Mouse (Mus musculus) kidney, postnatal 25 days (tissue): ENCODE measurements around the gene Srebf2.
A peak's percentile ranks its signal among the peaks of the same experiment; 100 is the strongest.

ENCODE experiments used
- DNase-seq, 2 experiments: peaks; one replicate each; pipeline ENCODE4 v3.0.0; 2021; ENCODE audit warnings: mixed read lengths in 2 of 2

Gene Srebf2

GRCm38 (mm10) chr15:82158243-82159035 is 11.5 kb downstream of the Srebf2 start:
- DNase-seq, result no peak

- no peak for DNase-seq
Measured at GRCm38 (mm10) chr15:82159471-82159870, 12.5 kb downstream of the Srebf2 start.

DNA sequence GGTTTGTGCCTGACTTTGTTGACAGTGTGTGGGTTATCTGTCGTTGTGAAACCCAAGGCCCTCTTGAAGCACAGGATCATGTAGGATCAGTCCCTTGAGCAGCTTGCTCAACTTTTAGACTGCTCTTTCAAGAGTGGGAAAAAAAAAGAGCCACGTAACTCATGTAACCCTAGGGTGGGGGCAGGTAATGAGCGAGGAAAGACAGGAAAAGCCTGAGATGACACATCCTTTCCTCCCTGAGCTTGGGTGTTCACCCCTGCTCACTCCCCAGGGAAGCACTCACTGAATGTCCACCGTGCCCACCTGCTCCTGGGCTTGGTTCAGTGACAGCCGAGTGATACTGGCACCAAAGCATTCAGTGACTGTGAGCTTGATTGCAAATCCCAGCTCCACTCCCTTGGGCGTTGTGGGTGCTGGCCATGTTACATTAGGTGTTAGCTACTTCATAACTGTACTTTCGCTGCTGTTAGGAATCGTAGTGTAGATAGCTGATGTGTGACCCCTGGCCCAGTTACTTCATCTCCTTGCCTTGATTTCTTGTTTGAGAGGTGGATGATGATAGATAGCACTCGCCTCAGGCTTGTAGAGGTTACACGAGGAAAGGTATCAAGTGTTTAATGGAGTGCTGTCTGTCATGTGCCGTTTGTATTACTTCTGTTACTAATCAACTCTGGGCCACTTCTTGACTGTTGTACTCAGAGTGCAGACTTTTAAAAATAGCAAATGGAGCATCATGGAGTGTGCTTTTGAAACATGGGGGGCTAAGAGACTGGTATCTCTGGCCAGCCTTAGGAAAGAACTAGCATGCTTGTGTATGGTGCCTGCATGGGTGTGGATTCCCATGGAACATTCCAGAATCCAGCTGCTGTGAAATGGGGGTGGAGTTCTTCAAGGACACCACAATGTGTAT is 14.0 kb downstream of the Srebf2 start:
- no peak for DNase-seq

DNA sequence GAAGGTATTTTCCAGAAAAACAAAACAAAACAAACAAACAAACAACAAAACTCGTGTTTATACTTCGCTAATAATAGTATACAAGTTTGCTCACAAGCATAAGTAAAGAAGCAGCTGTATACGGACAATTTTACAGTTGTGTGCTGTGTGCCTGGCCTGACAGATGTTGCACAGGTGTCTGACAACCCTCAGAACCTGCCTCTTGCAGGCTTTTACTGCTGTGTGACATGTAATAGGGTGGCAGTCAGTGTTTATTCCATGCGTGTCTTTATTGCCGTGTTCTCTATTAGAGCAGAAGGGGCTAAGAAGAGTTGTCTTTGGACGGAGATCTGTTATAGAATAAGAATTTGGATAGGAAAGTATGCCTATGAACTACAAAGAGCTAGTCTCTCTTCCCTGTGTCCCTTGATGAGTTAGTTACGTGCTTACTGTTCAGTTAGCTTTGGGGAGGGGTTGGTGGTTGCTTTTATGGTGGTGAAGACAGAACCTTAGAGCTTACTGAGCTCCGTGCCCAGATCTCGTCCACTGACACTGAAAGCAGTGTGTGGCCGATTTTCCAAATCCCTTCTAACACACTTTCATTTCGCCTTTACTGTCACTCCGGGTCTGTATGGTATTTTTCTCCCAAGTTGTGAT is 15.1 kb downstream of the Srebf2 start:
- no peak for DNase-seq

GRCm38 (mm10) chr15:82163356-82164060 is 16.5 kb downstream of the Srebf2 start:
- no peak for DNase-seq

DNA sequence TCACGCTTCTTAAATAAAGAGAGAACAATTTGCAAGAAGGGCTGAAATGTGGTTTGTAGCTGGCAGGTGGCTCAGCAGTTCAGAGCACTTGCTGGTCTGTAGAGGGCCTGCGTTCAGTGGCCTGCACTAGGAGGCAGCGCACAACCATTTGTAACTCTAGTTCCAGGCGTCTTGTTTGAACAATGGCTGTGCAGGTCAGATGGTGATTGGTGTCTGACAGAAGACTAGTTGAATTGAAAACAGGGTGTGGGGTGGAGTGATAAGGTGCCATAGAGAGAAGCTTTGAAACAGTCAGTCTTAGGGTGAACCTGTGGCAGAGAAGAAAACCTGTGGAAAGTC is 17.0 kb downstream of the Srebf2 start:
- DNase-seq, result no peak

DNA sequence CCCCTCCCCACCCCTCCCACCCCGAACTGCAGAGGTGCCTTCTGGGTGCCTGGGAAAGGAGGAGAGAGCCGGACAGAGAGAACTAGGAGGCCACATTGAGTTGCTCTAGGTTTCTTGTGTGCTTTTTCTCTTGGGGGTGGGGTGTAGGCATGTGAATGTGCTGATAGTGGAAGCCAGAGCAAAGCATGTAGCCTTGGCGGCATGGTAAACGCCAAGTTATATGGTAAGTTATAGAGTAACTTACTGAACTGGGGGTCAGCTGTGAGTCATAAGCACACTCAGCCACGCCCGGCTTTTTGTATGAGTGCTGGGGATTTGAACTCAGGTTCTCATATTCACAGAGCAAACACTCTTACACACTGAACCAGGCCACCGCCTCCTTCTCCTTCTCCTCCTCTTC is 17.5 kb downstream of the Srebf2 start:
- no peak for DNase-seq

DNA sequence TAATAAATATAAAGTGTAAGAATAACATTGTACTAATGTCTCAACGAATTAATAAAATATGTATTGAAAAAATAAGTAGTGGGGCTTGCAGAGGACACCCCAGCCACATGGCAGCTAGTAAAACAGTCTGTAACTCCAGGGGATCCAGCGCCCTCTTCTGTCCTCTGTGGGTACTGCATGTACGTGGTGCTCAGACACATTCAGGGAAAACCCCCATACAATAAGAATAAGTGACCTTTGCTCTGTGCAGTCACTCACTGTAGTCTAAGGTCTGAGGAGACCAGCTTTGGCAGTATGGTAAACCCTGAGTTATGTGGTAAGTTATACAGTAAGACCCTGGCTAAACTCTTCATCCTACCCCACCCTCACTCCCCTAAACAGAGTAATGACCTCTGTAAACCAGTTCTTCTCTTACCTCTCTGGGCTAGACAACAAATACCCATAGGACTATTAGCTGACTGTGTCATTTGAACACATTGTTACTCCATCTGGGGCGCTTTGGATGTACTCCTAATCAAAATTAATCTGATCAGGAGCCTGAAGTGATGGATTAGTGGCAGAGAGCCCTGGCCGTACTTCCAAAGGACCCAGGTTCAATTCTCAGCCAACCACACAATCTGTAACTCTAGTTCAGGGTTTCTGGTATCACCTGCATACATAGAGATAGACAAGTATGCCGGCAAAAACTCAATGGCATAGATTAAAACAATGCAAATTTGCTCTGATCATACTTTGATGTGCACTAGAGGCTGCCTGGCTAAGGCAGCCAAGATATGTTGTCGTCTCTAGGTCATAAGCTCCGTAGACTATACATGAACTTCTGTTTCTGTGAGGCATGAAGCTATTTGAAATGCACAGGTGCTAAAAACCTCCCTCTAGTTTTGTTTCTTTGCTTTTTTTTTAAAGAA is 18.6 kb downstream of the Srebf2 start:
- DNase-seq, result peak; percentile 80 to 89

DNA sequence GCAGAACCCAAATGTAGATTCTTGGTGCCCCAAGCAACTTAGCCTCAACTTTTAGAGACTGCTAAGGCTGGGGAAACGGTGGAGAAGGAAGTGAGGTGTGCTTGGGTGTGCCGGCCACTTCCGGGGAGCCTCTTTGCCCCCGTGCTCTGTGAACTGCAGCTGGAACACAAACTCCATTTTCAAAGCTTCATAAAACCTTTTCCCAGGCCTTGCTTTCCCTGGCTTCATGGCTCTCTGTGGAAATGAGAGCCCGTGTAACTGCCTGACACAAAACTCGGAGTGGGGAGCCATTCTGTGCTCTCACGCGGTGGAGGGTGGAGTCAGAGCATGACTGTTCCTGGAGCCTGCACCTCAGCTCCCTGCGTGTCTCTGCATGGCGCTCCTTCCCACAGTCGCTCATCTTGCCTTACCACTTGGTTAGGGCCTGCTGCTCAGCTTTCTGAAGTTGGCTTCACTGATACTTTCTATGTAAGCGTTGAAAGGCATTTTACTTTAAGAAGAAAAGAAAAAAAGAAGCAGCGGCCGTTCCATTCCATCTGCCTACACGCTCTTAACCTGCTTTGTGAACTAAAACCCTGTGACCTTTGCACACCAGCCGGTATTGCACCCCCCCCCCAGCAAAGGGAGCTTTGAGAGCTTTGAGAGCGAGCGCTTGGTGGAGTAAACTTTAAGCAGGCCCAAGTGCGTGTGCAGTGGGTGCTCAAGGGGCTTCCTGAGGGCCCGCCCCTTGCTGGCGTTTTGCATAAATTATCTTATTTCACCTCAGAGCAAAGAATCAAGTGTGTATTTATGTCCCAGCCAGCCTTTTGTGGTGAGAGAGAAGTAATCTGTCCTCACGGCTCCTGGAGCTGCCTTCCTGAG is 19.5 kb downstream of the Srebf2 start:
- DNase-seq, result peak; percentile 51 to 65

DNA sequence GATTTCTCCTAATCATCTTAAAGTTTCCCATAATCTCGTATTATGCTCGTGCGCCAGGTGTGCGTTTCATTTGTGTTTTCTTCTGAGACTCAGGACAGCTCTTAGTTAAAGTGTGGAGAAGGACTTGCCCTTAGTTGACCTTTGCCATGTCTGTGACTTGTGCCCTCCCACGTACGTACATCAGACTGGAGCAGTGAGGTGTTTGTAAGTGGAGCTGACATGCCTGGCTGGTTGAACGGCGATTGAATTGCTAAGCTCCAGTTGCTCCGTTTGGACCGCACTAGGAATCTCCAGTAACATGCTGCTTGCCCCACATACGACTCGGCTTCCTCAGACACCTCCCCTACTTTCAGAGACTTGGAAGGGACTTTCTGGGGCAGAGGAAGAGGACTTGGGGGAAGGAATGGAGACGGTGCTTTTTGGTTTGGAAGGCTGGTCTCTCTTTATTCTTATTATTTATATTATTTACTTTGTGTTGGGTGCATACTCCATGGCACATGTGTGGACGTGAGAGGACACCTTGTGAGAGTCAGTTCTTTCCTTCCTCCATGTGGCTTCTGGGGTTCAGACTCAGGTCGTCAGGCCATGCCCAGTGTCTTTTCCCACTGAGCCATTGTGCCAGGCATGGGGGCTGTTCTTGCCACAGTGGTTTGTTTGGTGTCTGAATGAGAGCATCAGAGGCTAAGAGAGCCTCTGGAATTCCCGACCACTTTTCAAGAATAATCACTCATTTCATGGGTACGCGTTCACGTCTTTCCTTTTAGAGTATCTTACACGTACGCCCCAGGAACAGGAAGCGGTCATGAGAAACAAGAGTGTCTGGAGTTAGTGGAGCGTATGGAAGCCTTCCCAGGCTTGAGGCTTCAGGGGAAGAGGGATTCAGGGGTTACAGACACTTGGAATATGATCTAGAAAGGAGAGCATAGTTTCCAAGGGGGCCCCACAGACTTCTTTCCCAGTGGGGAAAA is 20.5 kb downstream of the Srebf2 start:
- peak; percentile 58 to 77 for DNase-seq

DNA sequence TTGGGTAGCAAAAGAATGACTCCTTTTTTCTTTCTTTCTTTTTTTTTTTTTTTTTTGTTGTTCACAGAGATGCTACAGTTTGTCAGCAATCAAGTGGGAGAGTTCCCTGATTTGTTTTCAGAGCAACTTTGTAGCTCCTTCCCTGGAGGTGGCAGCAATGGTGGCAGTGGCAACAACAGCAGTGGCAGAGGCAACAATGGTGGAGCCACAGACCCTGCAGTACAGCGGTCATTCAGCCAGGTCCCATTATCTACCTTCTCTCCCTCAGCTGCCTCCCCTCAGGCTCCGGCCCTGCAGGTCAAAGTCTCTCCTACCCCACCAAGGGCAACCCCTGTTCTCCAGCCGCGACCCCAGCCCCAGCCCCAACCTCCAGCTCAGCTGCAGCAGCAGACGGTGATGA is 22.7 kb downstream of the Srebf2 start:
- DNase-seq, result no peak

DNA sequence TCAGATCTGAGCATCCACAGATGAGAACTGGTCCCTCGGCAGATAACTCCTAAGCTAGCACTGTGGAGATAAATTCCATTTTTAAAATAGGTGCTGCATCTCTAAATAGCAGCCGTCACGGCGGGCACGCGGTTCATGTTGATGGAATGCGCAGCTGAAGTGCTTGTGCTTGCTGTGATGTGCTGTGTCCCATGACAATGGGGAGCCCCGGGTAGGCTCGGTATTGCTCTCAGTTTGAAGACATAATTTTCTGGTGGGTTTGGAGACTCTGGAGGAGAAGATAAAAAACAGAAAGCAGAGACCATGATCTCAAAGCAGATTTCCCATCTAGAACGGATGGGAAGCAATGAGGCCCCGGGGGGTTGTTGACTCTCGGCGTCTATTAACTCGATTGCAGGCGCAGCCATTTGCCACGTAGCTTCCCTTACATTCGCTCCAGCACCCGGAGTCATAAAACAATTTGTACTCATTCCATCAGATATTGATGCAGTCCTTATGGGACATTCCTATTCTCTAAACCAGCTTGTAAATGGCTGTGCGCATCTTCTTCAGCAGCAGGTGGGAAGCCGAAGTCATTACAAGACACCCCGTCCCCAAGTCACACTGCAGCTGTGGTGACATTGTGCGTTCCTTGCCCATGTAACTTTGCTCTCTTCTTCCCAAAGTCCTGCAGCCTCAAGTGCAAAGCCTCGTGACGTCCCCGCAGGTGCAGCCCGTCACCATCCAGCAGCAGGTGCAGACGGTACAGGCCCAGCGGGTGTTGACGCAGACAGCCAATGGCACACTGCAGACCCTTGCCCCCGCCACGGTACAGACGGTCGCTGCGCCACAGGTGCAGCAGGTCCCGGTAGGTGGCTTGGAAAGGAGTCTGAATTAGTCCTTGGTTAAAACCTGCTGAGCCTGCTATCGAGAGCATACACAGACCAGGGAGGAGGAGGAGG is 23.7 kb downstream of the Srebf2 start:
- DNase-seq, result no peak

- no peak for DNase-seq
Measured at GRCm38 (mm10) chr15:82172648-82173047, 25.7 kb downstream of the Srebf2 start.

DNA sequence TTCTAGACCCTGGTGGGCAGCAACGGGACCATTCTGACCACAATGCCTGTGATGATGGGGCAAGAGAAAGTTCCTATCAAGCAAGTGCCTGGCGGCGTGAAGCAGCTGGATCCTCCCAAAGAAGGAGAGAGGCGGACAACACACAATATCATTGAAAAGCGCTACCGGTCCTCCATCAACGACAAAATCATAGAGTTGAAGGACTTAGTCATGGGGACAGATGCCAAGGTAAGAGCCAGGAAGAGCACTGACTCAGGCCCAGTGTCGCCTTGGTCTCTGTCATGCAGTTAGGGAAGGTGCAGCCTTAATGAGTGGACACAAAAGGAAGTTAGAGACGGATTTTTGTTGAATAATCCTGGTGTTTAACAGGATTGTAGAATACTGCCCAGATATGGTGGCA is 28.1 kb downstream of the Srebf2 start:
- no peak for DNase-seq

- DNase-seq, result no peak
Measured at GRCm38 (mm10) chr15:82177743-82178290, 30.8 kb downstream of the Srebf2 start.

GRCm38 (mm10) chr15:82181131-82181530 is 34.1 kb downstream of the Srebf2 start:
- DNase-seq, result no peak

DNA sequence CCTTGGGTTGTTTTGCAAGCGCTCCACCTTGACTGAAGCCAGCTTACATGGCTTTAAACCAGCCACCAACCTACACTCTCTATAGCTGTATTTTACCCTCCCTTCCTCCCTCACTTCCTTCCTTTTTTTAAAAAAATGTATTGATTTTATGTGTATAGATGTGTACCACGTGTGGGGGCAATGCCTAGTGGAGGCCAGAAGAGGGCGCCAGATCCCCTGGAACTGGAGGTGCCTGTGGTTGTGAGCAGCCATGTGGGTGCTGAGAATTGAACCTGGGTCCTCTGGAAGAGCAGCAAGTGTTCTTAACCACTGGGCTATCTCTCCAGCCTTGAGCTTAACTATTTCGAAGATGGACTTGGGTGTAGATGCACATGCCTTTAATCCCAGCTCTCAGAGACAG is 35.3 kb downstream of the Srebf2 start:
- DNase-seq, result no peak

DNA sequence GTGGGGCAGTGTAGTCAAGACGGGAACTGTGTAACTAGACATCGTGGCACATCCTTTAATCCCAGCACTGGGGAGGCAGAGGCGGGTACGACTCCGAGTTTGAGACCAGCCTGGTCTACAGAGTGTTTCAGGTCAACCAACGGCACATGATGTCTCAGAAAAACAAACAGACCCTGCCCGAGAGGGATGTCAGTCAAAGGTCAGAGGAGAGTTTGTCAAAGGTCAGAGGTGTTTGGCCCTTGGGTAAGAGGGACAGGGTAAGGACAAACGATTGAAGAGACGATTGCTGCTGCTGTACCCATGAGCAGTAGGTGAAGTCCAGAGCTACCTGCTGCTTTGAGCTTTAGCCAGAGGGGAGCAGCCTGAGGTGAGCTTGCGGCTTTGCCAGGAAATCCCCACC is 36.6 kb downstream of the Srebf2 start:
- no peak for DNase-seq
